Mouse (Mus musculus): ENCODE data around the gene Spindoc. TPM values are rescaled to one million over a fixed set of nuclear protein-coding genes. Genes with fewer than 3 reads are reported as not detected.

The Spindoc gene
- polyA plus RNA-seq, 1 experiment from 2014 or later: 48.0 TPM

GRCm38 (mm10) chr19:7313660-7314059 lies 69.1 kb downstream of the Spindoc start:
- Histone ChIP-seq H3K9me3 (no peaks in the 10 kb centered on the region), H3K27me3 (ENCODE audit: insufficient read depth, poor library complexity, severe bottlenecking) (no peaks in the 10 kb centered on the region), H3K36me3 (no peaks in the 10 kb centered on the region), H3K4me1 (replicated peaks) (peaks cover 44% of the 10 kb centered on the region), H3K27ac (no peak overlapping the region), H3K4me3 (no peak overlapping the region)
- WGBS: 89% methylated on average over 2 of the region's 2 CpGs
- no peak for DNase-seq (ENCODE audit: low spot score)

GRCm38 (mm10) chr19:7311306-7311705 lies 71.5 kb downstream of the Spindoc start:
- Histone ChIP-seq H3K4me1 (replicated peaks) (peaks cover 67% of the 10 kb centered on the region), H3K27ac (peak overlapping the region; percentile 71), H3K27me3 (ENCODE audit: insufficient read depth, poor library complexity, severe bottlenecking) (no peaks in the 10 kb centered on the region), H3K4me3 (peak overlapping the region; percentile 13; the same call in 1 of the 2 replicates), H3K9me3 (no peaks in the 10 kb centered on the region), H3K36me3 (no peaks in the 10 kb centered on the region)
- no peak for DNase-seq (ENCODE audit: low spot score)
- 48% methylated on average over 10 of the region's 10 CpGs for WGBS

GRCm38 (mm10) chr19:7310704-7311103 lies 72.1 kb downstream of the Spindoc start:
- no peaks in the 10 kb centered on the region for H3K9me3 ChIP-seq
- WGBS: 27% methylated on average over 5 of the region's 5 CpGs
- H3K27ac ChIP-seq: peak overlapping the region; percentile 71
- no peak overlapping the region for H3K4me3 ChIP-seq
- H3K36me3 ChIP-seq: 0 out of 2 replicates have a peak, but pooled peaks cover 3% of the 10 kb centered on the region
- no peaks in the 10 kb centered on the region for H3K27me3 ChIP-seq (ENCODE audit: insufficient read depth, poor library complexity, severe bottlenecking)
- peaks cover 67% of the 10 kb centered on the region for H3K4me1 ChIP-seq (replicated peaks)
- peak; percentile 36 for DNase-seq (ENCODE audit: low spot score)

GRCm38 (mm10) chr19:7309738-7310330 lies 73.0 kb downstream of the Spindoc start:
- Histone ChIP-seq H3K27me3 (ENCODE audit: insufficient read depth, poor library complexity, severe bottlenecking) (no peaks in the 10 kb centered on the region), H3K4me3 (no peak overlapping the region), H3K27ac (0 out of 2 replicates have a peak overlapping the region, but pooled peaks have one; percentile 71), H3K36me3 (0 out of 2 replicates have a peak, but pooled peaks cover 5% of the 10 kb centered on the region), H3K9me3 (no peaks in the 10 kb centered on the region), H3K4me1 (replicated peaks) (peaks cover 67% of the 10 kb centered on the region)
- DNase-seq (ENCODE audit: low spot score): no peak
- 63% methylated on average over 2 of the region's 2 CpGs for WGBS

- no peaks in the 10 kb centered on the region for H3K27me3 ChIP-seq (ENCODE audit: insufficient read depth, poor library complexity, severe bottlenecking)
- H3K36me3 ChIP-seq: peaks cover 11% of the 10 kb centered on the region; the same call in 1 of the 2 replicates
- peak overlapping the region; percentile 45 for H3K27ac ChIP-seq
- H3K9me3 ChIP-seq: no peaks in the 10 kb centered on the region
- WGBS: 75% methylated on average over 8 of the region's 8 CpGs
- H3K4me3 ChIP-seq: no peak overlapping the region
- peaks cover 63% of the 10 kb centered on the region for H3K4me1 ChIP-seq (replicated peaks)
- no peak for DNase-seq (ENCODE audit: low spot score)
These were observed 74.6 kb downstream of the Spindoc start for GRCm38 (mm10) chr19:7307995-7308770.

- Histone ChIP-seq H3K27me3 (ENCODE audit: insufficient read depth, poor library complexity, severe bottlenecking) (no peaks in the 10 kb centered on the region), H3K9me3 (no peaks in the 10 kb centered on the region), H3K27ac (peak overlapping the region; percentile 40; the same call in 1 of the 2 replicates), H3K36me3 (peaks cover 11% of the 10 kb centered on the region; the same call in 1 of the 2 replicates), H3K4me3 (no peak overlapping the region), H3K4me1 (replicated peaks) (peaks cover 57% of the 10 kb centered on the region)
- WGBS: 57% methylated on average over 3 of the region's 3 CpGs
- no peak for DNase-seq (ENCODE audit: low spot score)
These were observed 75.8 kb downstream of the Spindoc start for GRCm38 (mm10) chr19:7306968-7307367.

GRCm38 (mm10) chr19:7305380-7306310 lies 77.1 kb downstream of the Spindoc start:
- Histone ChIP-seq H3K27me3 (ENCODE audit: insufficient read depth, poor library complexity, severe bottlenecking) (no peaks in the 10 kb centered on the region), H3K4me1 (replicated peaks) (peaks cover 43% of the 10 kb centered on the region), H3K27ac (no peak overlapping the region), H3K36me3 (peaks cover 13% of the 10 kb centered on the region; the same call in 1 of the 2 replicates), H3K4me3 (no peak overlapping the region), H3K9me3 (no peaks in the 10 kb centered on the region)
- WGBS: 85% methylated on average over 11 of the region's 11 CpGs
- no peak for DNase-seq (ENCODE audit: low spot score)

- Histone ChIP-seq H3K27me3 (ENCODE audit: insufficient read depth, poor library complexity, severe bottlenecking) (no peaks in the 10 kb centered on the region), H3K27ac (no peak overlapping the region), H3K36me3 (peaks cover 19% of the 10 kb centered on the region), H3K4me1 (replicated peaks) (peaks cover 35% of the 10 kb centered on the region), H3K9me3 (no peaks in the 10 kb centered on the region), H3K4me3 (no peak overlapping the region)
- no peak for DNase-seq (ENCODE audit: low spot score)
- WGBS: 84% methylated on average over 2 of the region's 2 CpGs
These were observed 78.0 kb downstream of the Spindoc start for GRCm38 (mm10) chr19:7304801-7305200.

Other genes with a start within 250 kb of the Spindoc start
- gene Otub1, start 176.7 kb downstream of the Spindoc start, polyA plus RNA-seq (2016; fragmentation: Nextera tagmentation; extraction: Ambion mirVana): 273 and 309 TPM in 2 replicates
- gene Cox8a, start 165.4 kb downstream of the Spindoc start, polyA plus RNA-seq (2016; fragmentation: Nextera tagmentation; extraction: Ambion mirVana): 914 and 944 TPM in 2 replicates
- 89.8 and 96.5 TPM in 2 replicates for gene Naa40, start 141.8 kb downstream of the Spindoc start, polyA plus RNA-seq (2016; fragmentation: Nextera tagmentation; extraction: Ambion mirVana)
- 72.0 and 79.1 TPM in 2 replicates for gene Rcor2, start 115.7 kb downstream of the Spindoc start, polyA plus RNA-seq (2016; fragmentation: Nextera tagmentation; extraction: Ambion mirVana)
- gene Mark2, start 41.1 kb downstream of the Spindoc start, polyA plus RNA-seq (2016; fragmentation: Nextera tagmentation; extraction: Ambion mirVana): 47.0 and 56.5 TPM in 2 replicates
- 7.0 and 8.6 TPM in 2 replicates for gene 2700081O15Rik, start 34.6 kb upstream of the Spindoc start, polyA plus RNA-seq (2016; fragmentation: Nextera tagmentation; extraction: Ambion mirVana)
- gene Rtn3, start 100.3 kb upstream of the Spindoc start, polyA plus RNA-seq (2016; fragmentation: Nextera tagmentation; extraction: Ambion mirVana): 256 and 280 TPM in 2 replicates
- gene Atl3, start 111.0 kb upstream of the Spindoc start, polyA plus RNA-seq (2016; fragmentation: Nextera tagmentation; extraction: Ambion mirVana): 4.6 and 7.2 TPM in 2 replicates
- 4.6 and 4.7 TPM in 2 replicates for gene Pla2g16, start 174.5 kb upstream of the Spindoc start, polyA plus RNA-seq (2016; fragmentation: Nextera tagmentation; extraction: Ambion mirVana)
- not detected in 2 replicates for gene Lgals12, start 224.2 kb upstream of the Spindoc start, polyA plus RNA-seq (2016; fragmentation: Nextera tagmentation; extraction: Ambion mirVana)
- gene Hrasls5, start 229.5 kb upstream of the Spindoc start, polyA plus RNA-seq (2016; fragmentation: Nextera tagmentation; extraction: Ambion mirVana): not detected in 2 replicates

Data from hindbrain, embryonic 10.5 days (tissue).